Mouse (Mus musculus): ENCODE measurements around the gene Aaed1. TPM values are rescaled to one million over a fixed set of nuclear protein-coding genes. Genes with fewer than 3 reads are reported as not detected.

Aaed1 gene
- total and polyA plus RNA-seq, 2 experiments from 2014 or later = 9.1 to 13.5 TPM

- H3K27me3 ChIP-seq (ENCODE audit: insufficient read depth, low read length) = no peaks in the 10 kb centered on the region
- no peak overlapping the region for H3K27ac ChIP-seq (ENCODE audit: low read depth, low read length)
- H3K4me3 ChIP-seq (ENCODE audit: low read depth, low read length) = no peak overlapping the region
- no peak overlapping the region for H3K4me2 ChIP-seq (ENCODE audit: low read depth)
- no peaks in the 10 kb centered on the region for H3K4me1 ChIP-seq (ENCODE audit: insufficient read depth)
- TF ChIP-seq CTCF (IDR thresholded peaks at IDR 0.05; ENCODE audit: low read depth) = no peak
- no peaks in the 10 kb centered on the region for H3K9me3 ChIP-seq (ENCODE audit: low read length)
- no peaks in the 10 kb centered on the region for H3K36me3 ChIP-seq (ENCODE audit: insufficient read depth)
- no peak overlapping the region for H3K9ac ChIP-seq
- ATAC-seq (no peak), DNase-seq (no peak)
These were observed 69.8 kb downstream of the Aaed1 start for GRCm38 (mm10) chr13:64242721-64243120.

GRCm38 (mm10) chr13:64240626-64241025 is 71.9 kb downstream of the Aaed1 start:
- ATAC-seq = no peak
- TF ChIP-seq CTCF (IDR thresholded peaks at IDR 0.05; ENCODE audit: low read depth) = no peak
- H3K27me3 ChIP-seq (ENCODE audit: insufficient read depth, low read length) = no peaks in the 10 kb centered on the region
- no peak overlapping the region for H3K4me3 ChIP-seq (ENCODE audit: low read depth, low read length)
- no peak for DNase-seq
- no peaks in the 10 kb centered on the region for H3K9me3 ChIP-seq (ENCODE audit: low read length)
- no peaks in the 10 kb centered on the region for H3K36me3 ChIP-seq (ENCODE audit: insufficient read depth)
- no peak overlapping the region for H3K9ac ChIP-seq
- no peaks in the 10 kb centered on the region for H3K4me1 ChIP-seq (ENCODE audit: insufficient read depth)
- 69% methylated on average over 7 of the region's 7 CpGs for WGBS
- H3K4me2 ChIP-seq (ENCODE audit: low read depth) = no peak overlapping the region
- no peak overlapping the region for H3K27ac ChIP-seq (ENCODE audit: low read depth, low read length)

- no peaks in the 10 kb centered on the region for H3K4me1 ChIP-seq (ENCODE audit: insufficient read depth)
- no peak overlapping the region for H3K4me3 ChIP-seq (ENCODE audit: low read depth, low read length)
- TF ChIP-seq CTCF (IDR thresholded peaks at IDR 0.05; ENCODE audit: low read depth) = no peak
- no peaks in the 10 kb centered on the region for H3K36me3 ChIP-seq (ENCODE audit: insufficient read depth)
- no peak for DNase-seq
- no peak overlapping the region for H3K27ac ChIP-seq (ENCODE audit: low read depth, low read length)
- no peak for ATAC-seq
- H3K27me3 ChIP-seq (ENCODE audit: insufficient read depth, low read length) = no peaks in the 10 kb centered on the region
- no peak overlapping the region for H3K4me2 ChIP-seq (ENCODE audit: low read depth)
- no peak overlapping the region for H3K9ac ChIP-seq
- no peaks in the 10 kb centered on the region for H3K9me3 ChIP-seq (ENCODE audit: low read length)
These were observed 74.8 kb downstream of the Aaed1 start for GRCm38 (mm10) chr13:64237681-64238157.

- ATAC-seq (no peak), DNase-seq (no peak)
- Histone ChIP-seq H3K36me3 (ENCODE audit: insufficient read depth) (no peaks in the 10 kb centered on the region), H3K9me3 (ENCODE audit: low read length) (no peaks in the 10 kb centered on the region), H3K4me3 (ENCODE audit: low read depth, low read length) (no peak overlapping the region), H3K27me3 (ENCODE audit: insufficient read depth, low read length) (no peaks in the 10 kb centered on the region), H3K4me2 (ENCODE audit: low read depth) (no peak overlapping the region), H3K9ac (no peak overlapping the region), H3K4me1 (ENCODE audit: insufficient read depth) (no peaks in the 10 kb centered on the region), H3K27ac (ENCODE audit: low read depth, low read length) (no peak overlapping the region)
- WGBS = 76% methylated on average over 4 of the region's 4 CpGs
- no peak for TF ChIP-seq CTCF (IDR thresholded peaks at IDR 0.05; ENCODE audit: low read depth)
These were observed 75.4 kb downstream of the Aaed1 start for GRCm38 (mm10) chr13:64237000-64237680.

- H3K9ac ChIP-seq = no peak overlapping the region
- TF ChIP-seq CTCF (IDR thresholded peaks at IDR 0.05; ENCODE audit: low read depth) = no peak
- no peaks in the 10 kb centered on the region for H3K4me1 ChIP-seq (ENCODE audit: insufficient read depth)
- no peak overlapping the region for H3K4me3 ChIP-seq (ENCODE audit: low read depth, low read length)
- H3K36me3 ChIP-seq (ENCODE audit: insufficient read depth) = no peaks in the 10 kb centered on the region
- no peak overlapping the region for H3K4me2 ChIP-seq (ENCODE audit: low read depth)
- H3K9me3 ChIP-seq (ENCODE audit: low read length) = no peaks in the 10 kb centered on the region
- H3K27me3 ChIP-seq (ENCODE audit: insufficient read depth, low read length) = no peaks in the 10 kb centered on the region
- WGBS = 80% methylated on average over 3 of the region's 3 CpGs
- ATAC-seq (no peak), DNase-seq (no peak)
- H3K27ac ChIP-seq (ENCODE audit: low read depth, low read length) = no peak overlapping the region
These were observed 76.7 kb downstream of the Aaed1 start for GRCm38 (mm10) chr13:64235777-64236176.

GRCm38 (mm10) chr13:64235062-64235715 is 77.3 kb downstream of the Aaed1 start:
- H3K9ac ChIP-seq = no peak overlapping the region
- no peak for TF ChIP-seq CTCF (IDR thresholded peaks at IDR 0.05; ENCODE audit: low read depth)
- peak; percentile 51 for DNase-seq
- no peaks in the 10 kb centered on the region for H3K36me3 ChIP-seq (ENCODE audit: insufficient read depth)
- ATAC-seq = peak; percentile 32; the same call in 1 of the 2 replicates
- no peaks in the 10 kb centered on the region for H3K4me1 ChIP-seq (ENCODE audit: insufficient read depth)
- H3K9me3 ChIP-seq (ENCODE audit: low read length) = no peaks in the 10 kb centered on the region
- H3K27me3 ChIP-seq (ENCODE audit: insufficient read depth, low read length) = no peaks in the 10 kb centered on the region
- 59% methylated on average over 4 of the region's 4 CpGs for WGBS
- H3K4me3 ChIP-seq (ENCODE audit: low read depth, low read length) = no peak overlapping the region
- no peak overlapping the region for H3K27ac ChIP-seq (ENCODE audit: low read depth, low read length)
- H3K4me2 ChIP-seq (ENCODE audit: low read depth) = no peak overlapping the region

- no peak overlapping the region for H3K4me3 ChIP-seq (ENCODE audit: low read depth, low read length)
- H3K36me3 ChIP-seq (ENCODE audit: insufficient read depth) = no peaks in the 10 kb centered on the region
- no peak for DNase-seq
- no peaks in the 10 kb centered on the region for H3K9me3 ChIP-seq (ENCODE audit: low read length)
- 81% methylated on average over 4 of the region's 4 CpGs for WGBS
- H3K27ac ChIP-seq (ENCODE audit: low read depth, low read length) = no peak overlapping the region
- no peak for TF ChIP-seq CTCF (IDR thresholded peaks at IDR 0.05; ENCODE audit: low read depth)
- H3K4me1 ChIP-seq (ENCODE audit: insufficient read depth) = no peaks in the 10 kb centered on the region
- no peak overlapping the region for H3K9ac ChIP-seq
- no peak for ATAC-seq
- no peak overlapping the region for H3K4me2 ChIP-seq (ENCODE audit: low read depth)
- H3K27me3 ChIP-seq (ENCODE audit: insufficient read depth, low read length) = no peaks in the 10 kb centered on the region
These were observed 79.4 kb downstream of the Aaed1 start for GRCm38 (mm10) chr13:64233139-64233538.
